Mouse (Mus musculus) thymus, postnatal 0 days (tissue): ENCODE results near the gene 1810013L24Rik. TPM values are rescaled to one million over a fixed set of nuclear protein-coding genes. Genes with fewer than 3 reads are reported as not detected.

Experiments used
- DNase-seq: peaks from one replicate; pipeline ENCODE4 v3.0.0-alpha.2; 2015; ENCODE audit warnings: low spot score
- polyA plus RNA-seq: library from polyadenylated mRNA; unstranded; fragments of >200 nt; fragmentation: Nextera tagmentation; extraction: Ambion mirVana; gene quantifications from 2 replicates; pipeline ENCODE4 v1.2.1, GENCODE M21; 2015

Gene 1810013L24Rik
- polyA plus RNA-seq, 1 experiment from 2014 or later: 24.5 TPM

- peak; percentile 25 for DNase-seq
Observed at GRCm38 (mm10) chr16:8831241-8831640, 1.3 kb downstream of the 1810013L24Rik start.

GRCm38 (mm10) chr16:8836876-8837275, 7.0 kb downstream of the 1810013L24Rik start:
- DNase-seq: no peak

- DNase-seq: no peak
Observed at GRCm38 (mm10) chr16:8837595-8837994, 7.7 kb downstream of the 1810013L24Rik start.

GRCm38 (mm10) chr16:8838921-8839320, 9.0 kb downstream of the 1810013L24Rik start:
- DNase-seq: no peak

- DNase-seq: no peak
Observed at GRCm38 (mm10) chr16:8840557-8840956, 10.7 kb downstream of the 1810013L24Rik start.

- no peak for DNase-seq
Observed at GRCm38 (mm10) chr16:8842962-8843361, 13.1 kb downstream of the 1810013L24Rik start.

GRCm38 (mm10) chr16:8843580-8844175, 13.8 kb downstream of the 1810013L24Rik start:
- no peak for DNase-seq

- DNase-seq: no peak
Observed at GRCm38 (mm10) chr16:8845986-8846385, 16.1 kb downstream of the 1810013L24Rik start.

- DNase-seq: no peak
Observed at GRCm38 (mm10) chr16:8848309-8849068, 18.6 kb downstream of the 1810013L24Rik start.

GRCm38 (mm10) chr16:8849929-8850328, 20.0 kb downstream of the 1810013L24Rik start:
- no peak for DNase-seq

GRCm38 (mm10) chr16:8855143-8855542, 25.2 kb downstream of the 1810013L24Rik start:
- DNase-seq: no peak

- DNase-seq: no peak
Observed at GRCm38 (mm10) chr16:8856820-8857219, 26.9 kb downstream of the 1810013L24Rik start.

GRCm38 (mm10) chr16:8862336-8862987, 32.6 kb downstream of the 1810013L24Rik start:
- DNase-seq: no peak

- no peak for DNase-seq
Observed at GRCm38 (mm10) chr16:8864223-8864631, 34.3 kb downstream of the 1810013L24Rik start.

GRCm38 (mm10) chr16:8867406-8867955, 37.6 kb downstream of the 1810013L24Rik start:
- no peak for DNase-seq

- DNase-seq: no peak
Observed at GRCm38 (mm10) chr16:8868506-8868905, 38.6 kb downstream of the 1810013L24Rik start.

- peak; percentile 64 for DNase-seq
Observed at GRCm38 (mm10) chr16:8869715-8870114, 39.8 kb downstream of the 1810013L24Rik start.

GRCm38 (mm10) chr16:8871376-8871775, 41.5 kb downstream of the 1810013L24Rik start:
- DNase-seq: no peak

GRCm38 (mm10) chr16:8872019-8872418, 42.1 kb downstream of the 1810013L24Rik start:
- no peak for DNase-seq

- DNase-seq: no peak
Observed at GRCm38 (mm10) chr16:8872486-8872885, 42.6 kb downstream of the 1810013L24Rik start.

GRCm38 (mm10) chr16:8880076-8880475, 50.2 kb downstream of the 1810013L24Rik start:
- no peak for DNase-seq

- peak; percentile 78 for DNase-seq
Observed at GRCm38 (mm10) chr16:8883674-8884241, 53.9 kb downstream of the 1810013L24Rik start.
